Mouse (Mus musculus) G1E (cell line): ENCODE results near the gene Ttk.

Experiments used
- CTCF ChIP-seq: IDR thresholded peaks from 2 replicates; pipeline ENCODE4 v1.5.1; 2012; ENCODE audit warnings: low read depth, low read length, inconsistent platforms, mixed read lengths
- TAL1 ChIP-seq: conservative IDR thresholded peaks from 2 replicates; pipeline ENCODE4 v1.6.1; 2012; ENCODE audit warnings: low read depth, low read length, inconsistent platforms, mixed read lengths

- TF ChIP-seq CTCF (no peak), TAL1 (no peak)
These were observed 45.2 kb upstream of the Ttk start for GRCm38 (mm10) chr9:83789326-83789725.
